Comparison of ENCODE assay signal across 9 mouse cellular contexts in genomic region chr12:100639680-100640079, GRCm38 (mm10).
A peak's percentile ranks its signal among the peaks of the same experiment; 100 is the strongest.
DNase-seq lines count a peak whose midpoint lies in the region; ATAC-seq and TF ChIP-seq lines count a peak whose summit lies in the region.
"Had no signal": no experiment of that assay in that cellular context is flagged by ENCODE, and none has a peak within 500 bp of the region (broad histone marks: within the 10 kb centered on the region; RNA-seq: fewer than 3 reads in every experiment).

No protein-coding gene starts in this region.

- peaks cover 18% of the 10 kb centered on the region for H3K4me1 ChIP-seq in heart, embryonic 13.5 days
- no peaks in the 10 kb centered on the region for H3K4me1 ChIP-seq in midbrain, postnatal 0 days (ENCODE audit: insufficient read depth, low read length)

- H3K9me3 ChIP-seq in heart, embryonic 13.5 days = no peaks in the 10 kb centered on the region
- H3K9me3 ChIP-seq in midbrain, postnatal 0 days (ENCODE audit: low read length) = no peaks in the 10 kb centered on the region
- H3K9me3 ChIP-seq: midbrain, embryonic 12.5 days had no signal

- no peak overlapping the region for H3K4me3 ChIP-seq in heart, embryonic 13.5 days
- no peak overlapping the region for H3K4me3 ChIP-seq in midbrain, postnatal 0 days (ENCODE audit: low read depth, low read length)
- H3K4me3 ChIP-seq: midbrain, embryonic 12.5 days had no signal

- 0 out of 2 replicates have a peak, but pooled peaks cover 3% of the 10 kb centered on the region for H3K36me3 ChIP-seq in heart, embryonic 13.5 days
- H3K36me3 ChIP-seq in midbrain, postnatal 0 days (ENCODE audit: insufficient read depth, low read length) = no peaks in the 10 kb centered on the region
- H3K36me3 ChIP-seq: midbrain, embryonic 12.5 days had no signal

- peak; percentile 35 to 41 for DNase-seq in cerebellum, adult 18-20 months
- no peak for DNase-seq in cerebellum, adult 9-10 months
- DNase-seq in A20 (ENCODE audit: low read depth, low spot score) = peak; percentile 71
- DNase-seq in cerebellum, postnatal 14 days = peak; percentile 53 to 61
- DNase-seq in left cerebral cortex, adult 18-20 months (ENCODE audit: low spot score in 2 of 2) = peak; percentile 43 to 60
- peak; percentile 64 for DNase-seq in midbrain, postnatal 0 days (ENCODE audit: low spot score)
- peak; percentile 20 to 50 for DNase-seq in thymus, postnatal 10 days (ENCODE audit: low spot score in 2 of 2)

- 19% methylated on average over 7 of the region's 7 CpGs for WGBS in heart, embryonic 13.5 days
- 49% methylated on average over 7 of the region's 7 CpGs for WGBS in midbrain, postnatal 0 days

- H3K4me2 ChIP-seq in heart, embryonic 13.5 days = peak overlapping the region; percentile 34
- no peak overlapping the region for H3K4me2 ChIP-seq in midbrain, postnatal 0 days (ENCODE audit: low read depth, low read length, poor library complexity, severe bottlenecking)
- H3K4me2 ChIP-seq: midbrain, embryonic 12.5 days had no signal

- H3K27me3 ChIP-seq in heart, embryonic 13.5 days (replicated peaks) = no peaks in the 10 kb centered on the region
- no peaks in the 10 kb centered on the region for H3K27me3 ChIP-seq in midbrain, postnatal 0 days (ENCODE audit: insufficient read depth, low read length)
- H3K27me3 ChIP-seq: midbrain, embryonic 12.5 days had no signal

- peak overlapping the region; percentile 62; the same call in 1 of the 2 replicates for H3K9ac ChIP-seq in heart, embryonic 13.5 days
- no peak overlapping the region for H3K9ac ChIP-seq in midbrain, postnatal 0 days (replicated peaks; ENCODE audit: low read length, poor library complexity, severe bottlenecking)
- H3K9ac ChIP-seq: midbrain, embryonic 12.5 days had no signal

- no peak overlapping the region for H3K27ac ChIP-seq in heart, embryonic 13.5 days (replicated peaks)
- no peak overlapping the region for H3K27ac ChIP-seq in midbrain, postnatal 0 days (ENCODE audit: low read depth, low read length)
- H3K27ac ChIP-seq: midbrain, embryonic 12.5 days had no signal

- TF ChIP-seq CTCF in midbrain, postnatal 0 days (IDR thresholded peaks at IDR 0.05) = peak; percentile 64

- ATAC-seq in heart, embryonic 13.5 days (ENCODE audit: extremely low read depth, insufficient number of reproducible peaks, low FRiP score, low TSS enrichment) = no peak
- no peak for ATAC-seq in midbrain, postnatal 0 days (ENCODE audit: low FRiP score)
